Mouse (Mus musculus) MEL-GATA-1-ER (cell line): Measurements from ENCODE around the gene Myo19.

Experiments
- DNase-seq: peaks from one replicate; pipeline ENCODE4 v3.0.0-alpha.2; 2012; ENCODE audit warnings: low read depth; ENCODE audit errors: extremely low read depth

Gene Myo19

DNA sequence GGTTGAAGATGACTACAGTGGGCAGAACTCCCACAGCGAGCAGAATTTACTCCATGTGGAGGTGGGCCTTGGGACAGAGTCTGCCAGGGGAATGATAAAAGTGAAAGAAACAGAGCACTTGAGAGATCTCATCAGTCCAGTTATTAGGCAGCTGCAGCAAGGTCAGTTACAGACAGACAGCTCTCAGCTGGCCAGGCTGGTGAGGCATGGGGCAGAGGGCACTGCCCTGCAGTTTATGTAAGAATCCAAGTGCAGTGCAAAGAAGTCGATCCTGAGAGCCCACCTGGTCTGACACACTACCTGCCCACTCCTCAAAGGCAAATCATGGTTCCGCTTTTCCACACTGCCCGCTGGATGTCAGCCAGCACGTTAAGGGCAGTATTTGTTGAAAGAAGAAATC lies 6.3 kb downstream of the Myo19 start:
- DNase-seq, result no peak

DNA sequence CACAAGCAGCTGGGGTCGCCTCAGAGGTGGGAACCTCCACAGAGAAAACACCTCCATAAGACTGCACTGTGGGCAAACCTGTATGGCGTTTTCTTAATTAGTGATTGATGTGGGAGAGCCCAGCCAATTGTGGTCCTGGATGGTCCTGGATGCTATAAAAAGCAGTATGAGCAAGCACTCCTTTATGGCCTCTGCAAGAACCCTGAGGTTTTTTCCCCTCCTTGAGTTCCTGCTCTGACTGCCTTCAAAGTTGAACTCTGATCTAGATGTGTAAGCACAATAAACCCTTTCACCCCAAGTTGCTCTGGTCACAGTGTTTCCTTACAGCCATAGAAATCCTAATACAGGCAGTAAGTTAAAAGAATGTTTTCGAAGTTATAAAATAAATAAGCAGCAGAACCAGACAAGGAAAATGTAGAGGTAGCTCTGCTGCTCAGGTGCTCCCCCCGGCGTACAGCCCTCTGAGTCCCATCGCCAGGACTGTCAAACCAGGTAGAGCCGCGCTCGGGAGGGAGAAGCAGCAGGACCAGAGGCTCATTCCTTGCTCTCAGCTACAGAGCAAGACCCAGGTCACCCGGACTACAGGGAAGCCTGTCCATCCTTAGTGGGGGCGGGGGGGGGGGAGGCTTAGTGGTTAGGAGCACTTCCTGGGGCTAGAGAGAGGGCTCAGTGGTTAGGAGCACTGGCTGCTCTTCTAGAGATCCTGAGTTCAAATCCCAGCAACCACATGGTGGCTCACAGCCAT lies 7.0 kb downstream of the Myo19 start:
- DNase-seq, result no peak

GRCm38 (mm10) chr11:84888025-84888424 lies 8.1 kb downstream of the Myo19 start:
- no peak for DNase-seq

DNA sequence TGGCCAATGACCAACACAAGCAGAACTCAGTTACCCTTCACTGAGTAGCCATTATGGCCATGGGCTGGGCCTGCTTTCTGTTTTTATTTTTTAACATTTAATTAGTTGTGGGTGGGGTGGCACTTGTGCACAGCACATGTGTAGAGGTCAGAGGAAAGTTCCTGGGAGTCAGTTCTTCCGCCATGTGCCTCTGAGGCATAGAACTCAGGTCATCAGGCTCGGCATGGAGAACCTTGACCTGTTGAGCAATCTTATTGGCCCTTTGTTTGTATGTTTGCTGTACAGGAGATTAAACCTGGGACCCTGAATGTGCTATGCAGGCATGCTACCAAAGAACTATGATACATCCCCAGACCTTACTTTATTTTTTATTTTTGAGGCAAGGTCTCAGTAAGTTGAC lies 9.5 kb downstream of the Myo19 start:
- no peak for DNase-seq

DNA sequence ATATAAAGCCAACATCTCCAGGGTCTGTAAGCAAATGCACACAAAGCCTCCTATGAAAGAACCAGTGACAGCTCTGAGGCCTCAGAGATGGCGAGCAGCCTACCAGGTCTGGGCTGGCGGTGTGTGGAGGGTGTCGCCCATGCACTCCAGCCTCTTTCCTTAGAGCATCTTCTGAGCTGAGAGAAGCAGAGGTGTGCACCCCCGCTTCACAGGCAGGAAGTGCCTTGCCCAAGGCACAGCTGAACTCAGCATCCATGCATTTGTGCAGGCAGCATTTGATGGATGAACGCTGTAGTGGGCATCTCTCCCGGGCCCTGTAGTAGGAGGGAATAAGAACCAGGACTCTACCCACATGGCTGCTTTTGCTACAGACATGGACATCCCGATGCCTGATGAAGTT lies 11.8 kb downstream of the Myo19 start:
- no peak for DNase-seq

DNA sequence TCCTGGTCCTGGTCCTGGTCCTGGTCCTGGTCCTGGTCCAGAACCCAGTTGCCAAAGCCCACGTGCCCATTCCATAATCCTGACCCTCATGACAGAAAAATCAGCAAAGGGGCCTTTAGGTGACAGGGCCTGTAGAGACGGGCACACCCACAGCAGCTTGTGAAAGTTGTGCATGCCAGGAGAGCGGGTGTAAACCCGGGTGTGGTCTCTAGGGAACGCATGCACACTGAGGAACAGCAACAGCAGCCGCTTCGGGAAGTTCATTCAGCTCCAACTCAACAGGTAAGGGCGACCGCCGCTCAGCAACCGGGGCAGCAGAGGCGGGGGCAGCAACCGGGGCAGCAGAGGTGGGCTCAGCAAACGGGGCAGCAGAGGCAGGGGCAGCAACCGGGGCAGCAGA lies 13.2 kb downstream of the Myo19 start:
- no peak for DNase-seq

DNA sequence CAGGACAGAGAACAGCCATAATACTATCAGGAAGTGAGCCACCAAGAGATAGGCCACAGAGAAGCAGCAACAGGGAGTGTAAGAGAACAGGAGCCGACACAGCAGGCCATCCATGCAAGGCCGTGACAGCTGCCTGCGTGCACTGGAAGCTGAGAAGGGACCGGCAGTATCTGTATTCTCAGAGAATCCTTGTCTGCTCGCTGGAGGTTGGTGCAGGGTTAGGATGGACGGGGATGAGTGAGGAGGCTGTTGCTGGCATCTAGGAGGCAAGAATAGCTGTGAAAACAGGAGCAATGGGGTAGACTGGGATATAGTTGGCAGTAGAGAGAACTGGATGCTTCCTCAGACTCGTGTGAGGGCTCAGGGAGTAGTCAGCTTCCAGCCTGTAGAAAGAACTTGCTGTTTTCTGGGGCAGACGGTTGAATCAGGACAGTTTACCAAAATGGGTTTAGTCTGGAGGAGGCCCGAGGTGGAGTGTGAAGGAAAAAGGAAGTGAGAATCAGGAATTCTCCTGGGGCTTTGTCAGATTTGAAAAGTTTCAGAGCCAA lies 24.7 kb downstream of the Myo19 start:
- no peak for DNase-seq

DNA sequence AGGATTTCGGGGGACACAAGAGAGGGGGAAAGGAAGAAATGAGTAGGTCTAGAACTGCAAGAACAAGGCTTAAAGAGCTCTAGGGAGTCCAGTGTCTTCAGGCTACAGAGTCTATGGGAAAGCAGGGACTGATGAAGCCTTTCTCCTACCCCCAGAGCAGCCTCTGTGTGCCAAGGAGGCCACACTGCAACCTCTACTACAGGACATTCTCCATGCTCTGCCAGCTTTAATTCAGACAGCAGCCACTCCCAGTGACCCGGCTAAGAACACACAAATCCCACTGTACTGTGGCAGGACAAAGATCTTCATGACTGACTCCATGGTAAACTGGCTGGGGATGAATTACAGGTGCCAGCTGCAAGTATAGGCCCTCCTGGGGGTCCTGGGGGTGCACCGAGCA lies 27.1 kb downstream of the Myo19 start:
- no peak for DNase-seq

DNA sequence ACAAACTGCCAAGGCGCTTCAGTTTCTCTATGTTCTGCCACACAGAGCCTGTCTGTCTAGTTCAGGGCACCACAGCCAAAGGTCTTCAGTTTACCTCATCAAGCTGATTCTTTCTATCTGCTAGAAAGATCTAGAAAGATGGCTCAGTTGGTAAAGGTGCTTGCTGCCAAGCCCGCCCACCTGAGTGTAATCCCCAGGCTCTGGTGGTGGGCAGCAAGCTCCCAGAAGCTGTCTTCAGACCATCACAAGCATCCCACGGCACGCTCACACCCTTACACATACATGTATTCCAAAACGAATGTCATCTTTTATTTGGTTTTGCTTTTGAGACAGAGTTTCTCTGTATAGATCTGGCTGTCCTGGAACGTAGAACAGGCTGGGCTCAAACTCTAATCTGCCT lies 28.5 kb downstream of the Myo19 start:
- DNase-seq, result no peak

GRCm38 (mm10) chr11:84910411-84910810 lies 30.5 kb downstream of the Myo19 start:
- no peak for DNase-seq

GRCm38 (mm10) chr11:84914673-84915072 lies 34.7 kb downstream of the Myo19 start:
- peak; percentile 36 for DNase-seq

GRCm38 (mm10) chr11:84916053-84916702 lies 36.2 kb downstream of the Myo19 start, which contains the start of gene Znhit3:
Znhit3 (minus strand) TSS chr11:84916366.
- DNase-seq, result peak; percentile 93

DNA sequence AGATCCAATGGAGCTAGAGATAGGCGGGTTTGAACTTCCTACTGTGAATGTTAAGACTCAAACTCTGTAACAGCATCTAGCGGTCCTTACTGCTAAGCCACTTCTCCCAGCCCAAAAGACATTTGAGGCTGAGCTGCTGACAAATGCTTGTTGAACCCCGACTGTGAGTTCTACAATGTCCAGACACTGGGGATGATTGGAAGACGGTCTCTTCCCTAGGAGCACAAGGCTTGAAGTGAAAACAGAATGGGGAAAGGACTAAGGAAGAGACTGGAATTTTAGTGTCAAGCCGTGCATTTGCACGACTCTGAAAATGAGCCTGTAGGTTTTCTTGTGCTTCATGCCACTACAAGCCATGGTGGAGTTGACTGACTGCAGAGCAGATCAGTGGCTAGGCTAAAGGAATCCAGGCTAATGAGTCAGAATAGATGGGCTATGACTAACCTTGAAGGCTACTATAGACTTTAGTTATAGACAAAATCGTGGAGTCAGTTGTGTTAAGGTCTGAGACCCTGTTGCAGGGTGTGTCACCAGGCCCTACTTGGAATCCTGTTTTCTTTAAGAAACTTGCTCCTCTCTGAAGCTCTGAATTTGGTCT lies 36.9 kb downstream of the Myo19 start:
- no peak for DNase-seq

- peak; percentile 78 for DNase-seq
These were observed 38.5 kb downstream of the Myo19 start for GRCm38 (mm10) chr11:84918425-84918824.

- peak; percentile 71 for DNase-seq
These were observed 39.3 kb downstream of the Myo19 start for GRCm38 (mm10) chr11:84919276-84919675.

GRCm38 (mm10) chr11:84919951-84920350 lies 40.0 kb downstream of the Myo19 start:
- no peak for DNase-seq

DNA sequence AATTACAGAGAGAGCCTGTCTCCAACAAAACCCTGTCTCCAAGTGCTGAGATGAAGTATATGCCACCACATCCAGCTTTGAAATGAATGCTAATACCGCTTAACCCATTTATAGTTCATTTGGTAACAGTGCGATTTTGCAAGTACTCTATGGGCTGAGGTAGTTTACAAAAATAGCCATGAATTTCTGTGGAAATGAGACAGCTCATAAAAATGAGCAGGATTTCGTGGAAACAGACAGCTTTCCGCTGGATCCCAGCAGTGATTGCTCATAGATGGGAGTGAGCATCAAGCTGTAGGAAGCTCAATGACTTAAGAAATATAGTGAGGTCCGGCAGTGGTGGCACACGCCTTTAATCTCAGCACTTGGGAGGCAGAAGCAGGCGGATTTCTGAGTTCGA lies 41.0 kb downstream of the Myo19 start:
- no peak for DNase-seq

DNA sequence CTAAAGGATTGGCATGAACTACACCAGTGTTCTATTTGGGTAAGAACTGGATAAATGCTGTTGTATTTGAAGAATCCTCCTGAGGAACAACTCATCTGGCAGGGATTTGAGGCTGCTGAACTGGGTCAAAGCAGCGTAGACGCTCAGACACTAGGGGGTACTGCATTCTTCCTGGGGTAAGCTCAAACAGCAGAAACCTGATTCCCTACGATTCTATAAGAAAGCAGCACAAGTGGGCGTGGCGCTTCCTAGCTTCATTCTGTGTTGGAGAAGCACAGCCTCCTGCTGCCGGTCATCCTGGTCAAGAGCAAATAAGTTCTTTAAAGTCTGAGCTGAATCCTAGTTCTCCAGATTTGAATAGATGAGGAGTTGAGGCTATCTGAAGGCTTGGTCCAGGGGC lies 52.3 kb downstream of the Myo19 start:
- no peak for DNase-seq

GRCm38 (mm10) chr11:84939508-84940053 lies 59.6 kb downstream of the Myo19 start:
- no peak for DNase-seq

- DNase-seq, result no peak
These were observed 60.2 kb downstream of the Myo19 start for GRCm38 (mm10) chr11:84940140-84940539.

- peak; percentile 24 for DNase-seq
These were observed 64.0 kb downstream of the Myo19 start for GRCm38 (mm10) chr11:84943948-84944347.
